Mouse (Mus musculus) MEL (cell line): Measurements from ENCODE around the gene Farsa.

Experiments used
- CTCF ChIP-seq, 3 experiments: IDR thresholded peaks in 2 of 3; conservative IDR thresholded peaks in 1 of 3; 2 replicates each; pipeline ENCODE4 v1.5.1; 2011 to 2012; ENCODE audit warnings: low read length in 3 of 3, low read depth in 2 of 3, mild to moderate bottlenecking in 2 of 3, improper control_type of control experiment in 1 of 3, inconsistent platforms in 1 of 3, mixed read lengths in 1 of 3, moderate library complexity in 1 of 3; ENCODE audit not compliant: control insufficient read depth in 1 of 3, insufficient read depth in 1 of 3, poor library complexity in 1 of 3, severe bottlenecking in 1 of 3
- MXI1 ChIP-seq: IDR thresholded peaks from 2 replicates; pipeline ENCODE4 v1.6.1; 2011; ENCODE audit warnings: mild to moderate bottlenecking, low read depth, low read length, improper control_type of control experiment
- MYC ChIP-seq: IDR thresholded peaks from 2 replicates; pipeline ENCODE4 v1.6.1; 2011; ENCODE audit warnings: low read depth, mild to moderate bottlenecking, low read length, improper control_type of control experiment, moderate library complexity
- SIN3A ChIP-seq: IDR thresholded peaks from 2 replicates; pipeline ENCODE4 v1.6.1; 2012; ENCODE audit warnings: low read length, improper control_type of control experiment, inconsistent platforms
- SMC3 ChIP-seq: IDR thresholded peaks from 2 replicates; pipeline ENCODE4 v1.6.1; 2011; ENCODE audit warnings: low read depth, low read length, improper control_type of control experiment
- TCF12 ChIP-seq: IDR thresholded peaks from 2 replicates; pipeline ENCODE4 v1.6.1; 2014; ENCODE audit warnings: low read depth, mild to moderate bottlenecking, inconsistent platforms, low read length, improper control_type of control experiment, moderate library complexity
- UBTF ChIP-seq: IDR thresholded peaks from 2 replicates; pipeline ENCODE4 v1.6.1; 2012; ENCODE audit warnings: low read depth, mild to moderate bottlenecking, inconsistent platforms, low read length, improper control_type of control experiment, moderate library complexity, borderline replicate concordance; ENCODE audit not compliant: insufficient read depth
- ZC3H11A ChIP-seq: IDR thresholded peaks from 2 replicates; pipeline ENCODE4 v1.6.1; 2012; ENCODE audit warnings: low read depth, mild to moderate bottlenecking, inconsistent platforms, low read length, improper control_type of control experiment

DNA sequence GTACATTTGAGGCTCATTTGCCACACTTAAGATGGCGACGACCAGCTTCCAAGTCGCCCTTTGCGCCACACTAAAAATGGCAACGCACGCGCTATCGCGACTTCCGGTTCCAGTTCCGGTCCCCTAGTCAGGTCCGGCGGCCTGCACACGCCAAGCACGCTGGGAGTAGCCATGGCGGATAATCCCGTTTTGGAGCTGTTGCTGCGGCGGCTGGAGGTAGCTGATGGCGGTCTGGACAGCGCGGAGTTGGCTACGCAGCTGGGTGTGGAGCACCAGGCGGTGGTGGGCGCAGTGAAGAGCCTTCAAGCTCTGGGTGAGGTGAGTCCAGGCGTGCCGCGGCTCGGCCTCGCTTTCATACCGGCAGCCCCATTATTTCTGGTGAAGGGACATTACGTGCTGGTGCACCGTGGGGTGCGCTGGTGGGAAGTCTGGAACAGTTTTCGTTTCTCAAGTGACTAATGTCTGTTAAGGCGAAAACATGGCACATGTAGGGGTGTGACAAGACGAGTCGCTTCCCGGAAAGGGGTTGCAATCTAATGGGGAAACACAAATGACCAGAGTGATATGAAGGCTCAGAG, at the start of gene Farsa:
- peak; percentile 97 for TF ChIP-seq MYC
- TF ChIP-seq TCF12, result peak; percentile 86
- no peak for TF ChIP-seq SMC3
- no peak for TF ChIP-seq CTCF (IDR thresholded peaks at IDR 0.05 in 2 of 3, conservative IDR thresholded peaks at IDR 0.05 in 1 of 3; ENCODE audit: control insufficient read depth in 1 of 3, insufficient read depth in 1 of 3, low read depth in 2 of 3, low read length in 3 of 3, poor library complexity in 1 of 3, severe bottlenecking in 1 of 3)
- TF ChIP-seq UBTF, result no peak
- peak; percentile 93 for TF ChIP-seq MXI1
- TF ChIP-seq SIN3A, result peak; percentile 91
- no peak for TF ChIP-seq ZC3H11A
